Mouse (Mus musculus): Measurements from ENCODE around the gene Zfp706. TPM values are rescaled to one million over a fixed set of nuclear protein-coding genes. Genes with fewer than 3 reads are reported as not detected.

Gene Zfp706
- 455 and 475 TPM in 2 replicates for polyA plus RNA-seq (2015; fragmentation: Nextera tagmentation; extraction: Ambion mirVana)

GRCm38 (mm10) chr15:37007233-37007958 is at the start of gene Zfp706:
TSS of gene Zfp706 (minus strand) at chr15:37007773.
- peak; percentile 100 for ATAC-seq (ENCODE audit: low read depth)
- under 1% methylated on average over 79 of the region's 79 CpGs for WGBS
- no peaks in the 10 kb centered on the region for H3K9me3 ChIP-seq
- H3K4me2 ChIP-seq: peak within 1 kb of the TSS; percentile 70
- H3K9ac ChIP-seq: peak within 1 kb of the TSS; percentile 99
- peak within 1 kb of the TSS; percentile 93 for H3K4me3 ChIP-seq
- H3K27ac ChIP-seq (replicated peaks): peak within 1 kb of the TSS; percentile 98
- H3K27me3 ChIP-seq: no peaks in the 10 kb centered on the region
- peaks cover 33% of the 10 kb centered on the region for H3K4me1 ChIP-seq (replicated peaks)
- peaks cover 11% of the 10 kb centered on the region for H3K36me3 ChIP-seq

- no peak overlapping the region for H3K4me3 ChIP-seq
- H3K27me3 ChIP-seq: no peaks in the 10 kb centered on the region
- H3K9me3 ChIP-seq: no peaks in the 10 kb centered on the region
- H3K4me1 ChIP-seq (replicated peaks): peaks cover 15% of the 10 kb centered on the region
- no peak for ATAC-seq (ENCODE audit: low read depth)
- no peak overlapping the region for H3K4me2 ChIP-seq
- H3K9ac ChIP-seq: no peak overlapping the region
- 95% methylated on average over 5 of the region's 5 CpGs for WGBS
- H3K36me3 ChIP-seq: no peaks in the 10 kb centered on the region
- no peak overlapping the region for H3K27ac ChIP-seq (replicated peaks)
Observed at GRCm38 (mm10) chr15:37054582-37054981, 47.0 kb upstream of the Zfp706 start.

- no peaks in the 10 kb centered on the region for H3K36me3 ChIP-seq
- H3K4me3 ChIP-seq: no peak overlapping the region
- H3K9me3 ChIP-seq: no peaks in the 10 kb centered on the region
- WGBS: 52% methylated on average over 8 of the region's 8 CpGs
- no peak overlapping the region for H3K4me2 ChIP-seq
- no peak overlapping the region for H3K27ac ChIP-seq (replicated peaks)
- peak overlapping the region; percentile 1 for H3K9ac ChIP-seq
- H3K4me1 ChIP-seq (replicated peaks): peaks cover 15% of the 10 kb centered on the region
- no peaks in the 10 kb centered on the region for H3K27me3 ChIP-seq
- ATAC-seq (ENCODE audit: low read depth): peak; percentile 91
Observed at GRCm38 (mm10) chr15:37053085-37053762, 45.7 kb upstream of the Zfp706 start.

GRCm38 (mm10) chr15:37047403-37047802 is 39.8 kb upstream of the Zfp706 start:
- ATAC-seq (ENCODE audit: low read depth): no peak
- Histone ChIP-seq H3K4me3 (no peak overlapping the region), H3K4me1 (replicated peaks) (0 out of 2 replicates have a peak, but pooled peaks cover 1% of the 10 kb centered on the region), H3K9ac (no peak overlapping the region), H3K27ac (replicated peaks) (no peak overlapping the region), H3K36me3 (no peaks in the 10 kb centered on the region), H3K4me2 (no peak overlapping the region), H3K27me3 (no peaks in the 10 kb centered on the region), H3K9me3 (no peaks in the 10 kb centered on the region)
- 94% methylated on average over 4 of the region's 4 CpGs for WGBS

GRCm38 (mm10) chr15:37046586-37046985 is 39.0 kb upstream of the Zfp706 start:
- 88% methylated on average over 10 of the region's 10 CpGs for whole genome bisulfite sequencing
- ATAC-seq (ENCODE audit: low read depth): no peak
- Histone ChIP-seq H3K27ac (replicated peaks) (no peak overlapping the region), H3K4me1 (replicated peaks) (0 out of 2 replicates have a peak, but pooled peaks cover 3% of the 10 kb centered on the region), H3K36me3 (no peaks in the 10 kb centered on the region), H3K4me3 (no peak overlapping the region), H3K4me2 (no peak overlapping the region), H3K9ac (no peak overlapping the region), H3K9me3 (no peaks in the 10 kb centered on the region), H3K27me3 (no peaks in the 10 kb centered on the region)

GRCm38 (mm10) chr15:37046131-37046530 is 38.6 kb upstream of the Zfp706 start:
- no peak overlapping the region for H3K9ac ChIP-seq
- no peaks in the 10 kb centered on the region for H3K9me3 ChIP-seq
- H3K27me3 ChIP-seq: no peaks in the 10 kb centered on the region
- no peak overlapping the region for H3K27ac ChIP-seq (replicated peaks)
- ATAC-seq (ENCODE audit: low read depth): no peak
- 0 out of 2 replicates have a peak, but pooled peaks cover 3% of the 10 kb centered on the region for H3K4me1 ChIP-seq (replicated peaks)
- H3K4me2 ChIP-seq: no peak overlapping the region
- no peaks in the 10 kb centered on the region for H3K36me3 ChIP-seq
- no peak overlapping the region for H3K4me3 ChIP-seq
- WGBS: 78% methylated on average over 7 of the region's 7 CpGs

- Histone ChIP-seq H3K9ac (no peak overlapping the region), H3K4me2 (no peak overlapping the region), H3K36me3 (no peaks in the 10 kb centered on the region), H3K4me3 (no peak overlapping the region), H3K27ac (replicated peaks) (no peak overlapping the region), H3K27me3 (no peaks in the 10 kb centered on the region), H3K9me3 (no peaks in the 10 kb centered on the region), H3K4me1 (replicated peaks) (0 out of 2 replicates have a peak, but pooled peaks cover 3% of the 10 kb centered on the region)
- 78% methylated on average over 12 of the region's 12 CpGs for WGBS
- 0 out of 2 replicates have a peak, but pooled peaks have one; percentile 49 for ATAC-seq (ENCODE audit: low read depth)
Observed at GRCm38 (mm10) chr15:37045456-37045855, 37.9 kb upstream of the Zfp706 start.

- Histone ChIP-seq H3K27me3 (no peaks in the 10 kb centered on the region), H3K4me2 (no peak overlapping the region), H3K9me3 (no peaks in the 10 kb centered on the region), H3K36me3 (no peaks in the 10 kb centered on the region), H3K27ac (replicated peaks) (no peak overlapping the region), H3K4me3 (no peak overlapping the region), H3K4me1 (replicated peaks) (0 out of 2 replicates have a peak, but pooled peaks cover 3% of the 10 kb centered on the region), H3K9ac (no peak overlapping the region)
- 29% methylated on average over 5 of the region's 5 CpGs for WGBS
- peak; percentile 30; the same call in 1 of the 2 replicates for ATAC-seq (ENCODE audit: low read depth)
Observed at GRCm38 (mm10) chr15:37042559-37042958, 35.0 kb upstream of the Zfp706 start.

GRCm38 (mm10) chr15:37041214-37041613 is 33.6 kb upstream of the Zfp706 start:
- no peak overlapping the region for H3K4me3 ChIP-seq
- peaks cover 3% of the 10 kb centered on the region; the same call in 1 of the 2 replicates for H3K4me1 ChIP-seq (replicated peaks)
- no peak overlapping the region for H3K27ac ChIP-seq (replicated peaks)
- no peak overlapping the region for H3K4me2 ChIP-seq
- H3K9ac ChIP-seq: no peak overlapping the region
- no peaks in the 10 kb centered on the region for H3K36me3 ChIP-seq
- H3K9me3 ChIP-seq: no peaks in the 10 kb centered on the region
- WGBS: 93% methylated on average over 5 of the region's 5 CpGs
- no peak for ATAC-seq (ENCODE audit: low read depth)
- H3K27me3 ChIP-seq: no peaks in the 10 kb centered on the region

GRCm38 (mm10) chr15:37038666-37039065 is 31.1 kb upstream of the Zfp706 start:
- Histone ChIP-seq H3K4me1 (replicated peaks) (peaks cover 3% of the 10 kb centered on the region; the same call in 1 of the 2 replicates), H3K27me3 (no peaks in the 10 kb centered on the region), H3K4me3 (no peak overlapping the region), H3K27ac (replicated peaks) (no peak overlapping the region), H3K9ac (no peak overlapping the region), H3K36me3 (no peaks in the 10 kb centered on the region), H3K9me3 (no peaks in the 10 kb centered on the region), H3K4me2 (no peak overlapping the region)
- ATAC-seq (ENCODE audit: low read depth): no peak
- 86% methylated on average over 1 of the region's 1 CpGs for WGBS

- H3K36me3 ChIP-seq: no peaks in the 10 kb centered on the region
- H3K27me3 ChIP-seq: no peaks in the 10 kb centered on the region
- 82% methylated on average over 3 of the region's 3 CpGs for WGBS
Observed at GRCm38 (mm10) chr15:37037704-37038103, 30.1 kb upstream of the Zfp706 start.

GRCm38 (mm10) chr15:37036481-37037156 is 29.0 kb upstream of the Zfp706 start:
- Histone ChIP-seq H3K27ac (replicated peaks) (no peak overlapping the region), H3K4me3 (no peak overlapping the region), H3K27me3 (no peaks in the 10 kb centered on the region), H3K4me1 (replicated peaks) (peaks cover 3% of the 10 kb centered on the region), H3K9me3 (no peaks in the 10 kb centered on the region), H3K36me3 (no peaks in the 10 kb centered on the region), H3K9ac (no peak overlapping the region), H3K4me2 (no peak overlapping the region)
- WGBS: 57% methylated on average over 7 of the region's 7 CpGs
- ATAC-seq (ENCODE audit: low read depth): no peak

More at GRCm38 (mm10) chr15:37037704-37038103, 30.1 kb upstream of the Zfp706 start:
- Histone ChIP-seq H3K27ac (replicated peaks) (no peak overlapping the region), H3K4me3 (no peak overlapping the region), H3K9ac (no peak overlapping the region), H3K4me1 (replicated peaks) (peaks cover 3% of the 10 kb centered on the region; the same call in 1 of the 2 replicates), H3K4me2 (no peak overlapping the region), H3K9me3 (no peaks in the 10 kb centered on the region)
- ATAC-seq (ENCODE audit: low read depth): no peak
